Mouse (Mus musculus): Measurements from ENCODE around the gene Pnpla1.
"Not testable (repeated sequence)": the region's sequence is repeated elsewhere in the genome, so short reads cannot be mapped to it uniquely, and the experiment has no call there.

Pnpla1 gene

GRCm38 (mm10) chr17:28858205-28858604 lies at the start of gene Pnpla1:
Pnpla1 (plus strand) TSS chr17:28858411.
- no peak for DNase-seq

DNA sequence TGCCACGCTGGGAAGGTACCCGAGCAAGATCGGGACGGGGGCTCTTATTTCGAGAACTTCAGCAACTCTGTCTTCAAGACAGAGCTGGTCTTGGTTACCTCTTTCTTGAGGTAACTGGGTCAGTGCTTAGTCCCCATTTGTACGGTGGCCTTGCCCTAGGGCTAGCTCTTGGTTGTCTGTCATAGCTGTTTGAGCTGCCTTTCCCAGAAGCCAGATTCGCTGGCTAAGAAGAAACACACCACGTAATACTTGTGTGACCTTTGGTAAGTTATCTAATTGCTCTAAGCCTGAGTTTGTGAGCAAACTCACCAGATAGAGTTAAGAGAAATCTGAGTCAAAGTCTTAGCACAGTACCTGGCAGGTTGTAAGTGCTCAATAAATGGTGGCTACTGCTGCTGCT lies 49.5 kb upstream of the Pnpla1 start:
- no peak for DNase-seq

DNA sequence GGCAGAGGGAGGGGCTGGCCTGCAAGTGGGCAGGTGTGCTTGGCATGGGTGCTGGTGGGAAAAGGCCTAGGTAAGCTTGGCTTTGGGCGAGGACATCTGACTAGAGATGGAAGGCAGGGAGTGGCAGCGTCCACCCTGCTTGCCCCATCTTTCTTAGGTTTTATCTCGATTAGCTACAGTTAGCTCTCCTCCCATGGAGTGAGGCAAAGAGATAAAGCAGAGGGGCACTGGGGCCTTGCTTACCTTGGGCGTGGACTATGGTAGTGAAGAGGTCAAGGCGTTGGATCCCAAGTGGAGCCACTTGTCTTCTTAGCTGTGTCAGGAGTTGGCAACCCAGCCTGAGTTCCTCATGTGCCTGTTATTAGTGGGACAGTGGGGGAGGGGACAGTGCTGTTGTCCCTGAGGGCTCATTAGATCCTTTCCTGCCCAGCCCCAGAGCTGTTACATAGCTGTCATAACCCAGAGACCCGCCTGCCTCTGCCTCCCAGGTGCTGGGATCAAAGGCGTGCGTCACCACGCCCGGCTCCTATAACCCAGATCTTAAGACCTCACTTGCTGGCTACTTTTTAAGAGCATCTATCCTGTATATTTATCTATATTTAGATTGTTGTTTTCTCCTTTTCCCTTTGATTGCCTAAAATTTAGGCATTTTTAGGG lies 48.9 kb upstream of the Pnpla1 start:
- no peak for DNase-seq

GRCm38 (mm10) chr17:28812345-28812744 lies 45.9 kb upstream of the Pnpla1 start:
- DNase-seq: no peak

DNA sequence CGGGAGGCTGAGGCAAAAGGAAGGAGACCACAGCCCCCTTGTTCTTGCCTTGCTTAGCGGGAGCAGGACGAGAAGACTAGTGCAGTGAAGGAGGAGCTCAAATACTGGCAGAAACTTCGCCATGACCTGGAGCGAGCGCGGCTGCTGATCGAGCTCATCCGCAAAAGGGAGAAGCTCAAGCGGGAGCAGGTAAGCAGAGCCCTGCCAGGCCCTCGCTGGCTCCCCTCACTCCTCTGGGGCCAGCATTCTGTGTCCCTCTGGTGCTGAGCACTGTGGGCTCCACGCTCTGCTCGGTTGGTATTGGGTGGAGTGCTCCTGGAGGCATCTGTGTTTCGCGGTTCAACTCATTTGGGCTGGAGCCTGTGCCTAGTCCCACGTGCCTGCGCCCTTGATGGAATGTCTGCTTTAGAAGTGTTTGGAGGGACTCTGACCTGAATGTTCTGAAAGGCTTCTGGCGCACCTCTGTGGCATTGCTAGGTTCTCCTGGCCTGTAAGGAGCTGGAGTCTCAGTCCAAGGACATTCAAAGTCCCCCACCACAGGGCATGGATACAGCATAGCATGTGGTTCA lies 43.6 kb upstream of the Pnpla1 start:
- no peak for DNase-seq

DNA sequence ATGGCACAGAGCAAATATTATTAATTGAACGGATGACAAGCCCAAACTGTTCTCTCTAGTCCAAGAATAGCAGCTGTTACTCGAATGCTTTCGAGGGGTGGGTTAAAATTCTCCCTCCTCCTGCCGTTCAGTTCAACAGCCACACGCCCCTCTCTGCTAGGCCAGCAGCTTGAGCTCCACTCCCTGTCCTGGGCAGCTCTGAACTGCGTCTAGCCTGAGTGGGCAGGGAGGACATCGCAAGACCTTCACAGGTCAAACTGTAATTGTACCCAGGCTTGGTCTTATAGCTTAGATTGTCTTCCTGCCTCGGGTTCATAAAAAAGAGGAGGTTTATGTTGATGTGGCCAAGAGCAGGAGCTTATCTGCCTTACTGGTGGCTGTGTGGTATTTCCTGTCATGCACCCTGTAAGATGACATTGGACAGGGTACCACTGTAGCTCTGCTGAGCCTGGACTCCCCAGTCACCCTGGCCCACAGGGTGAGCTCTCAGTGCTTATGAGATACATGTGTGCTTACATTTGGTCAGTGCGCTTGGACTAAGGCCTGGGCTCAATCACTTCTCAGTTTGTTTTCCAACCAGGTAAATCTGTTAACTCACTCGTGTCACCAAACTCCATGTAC lies 42.7 kb upstream of the Pnpla1 start:
- DNase-seq: no peak

- not testable (repeated sequence) for DNase-seq
These were observed 41.9 kb upstream of the Pnpla1 start for GRCm38 (mm10) chr17:28816326-28816725.

DNA sequence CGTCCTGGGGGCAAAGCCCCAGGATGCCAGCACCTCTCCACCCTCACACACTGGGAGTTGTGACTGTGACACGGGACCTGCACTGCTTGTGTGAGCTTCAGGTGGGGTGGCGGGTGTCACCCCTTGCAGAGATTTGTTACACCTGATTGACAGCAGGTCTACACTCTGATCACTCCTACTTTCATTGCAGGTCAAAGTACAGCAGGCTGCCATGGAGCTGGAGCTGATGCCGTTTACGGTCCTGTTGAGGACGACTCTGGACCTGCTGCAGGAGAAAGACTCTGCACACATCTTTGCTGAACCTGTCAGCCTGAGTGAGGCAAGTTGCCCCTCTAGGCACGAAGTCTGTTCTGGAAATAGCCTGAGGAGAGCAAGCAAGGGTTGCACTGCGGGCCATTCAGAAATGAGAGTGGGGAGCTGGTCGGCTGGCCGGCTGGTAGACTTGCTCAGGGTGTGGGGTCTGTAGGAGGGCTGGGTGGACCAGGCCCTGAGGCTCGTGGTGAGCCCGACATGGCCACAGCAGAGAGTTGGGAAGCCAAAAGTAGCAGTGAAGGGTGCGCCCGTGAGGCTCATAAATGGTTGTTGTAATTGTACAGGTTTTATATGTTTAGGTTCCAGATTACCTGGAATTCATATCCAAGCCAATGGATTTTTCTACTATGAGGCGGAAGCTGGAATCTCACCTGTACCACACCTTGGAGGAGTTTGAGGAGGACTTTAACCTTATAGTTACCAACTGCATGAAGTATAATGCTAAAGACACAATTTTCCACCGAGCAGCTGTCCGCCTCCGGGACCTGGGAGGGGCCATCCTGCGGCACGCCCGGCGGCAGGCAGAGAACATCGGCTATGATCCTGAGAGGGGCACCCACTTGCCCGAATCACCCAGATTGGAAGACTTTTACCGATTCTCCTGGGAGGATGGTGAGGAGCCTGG lies 41.1 kb upstream of the Pnpla1 start:
- no peak for DNase-seq

- no peak for DNase-seq
These were observed 38.0 kb upstream of the Pnpla1 start for GRCm38 (mm10) chr17:28820189-28820588.

DNA sequence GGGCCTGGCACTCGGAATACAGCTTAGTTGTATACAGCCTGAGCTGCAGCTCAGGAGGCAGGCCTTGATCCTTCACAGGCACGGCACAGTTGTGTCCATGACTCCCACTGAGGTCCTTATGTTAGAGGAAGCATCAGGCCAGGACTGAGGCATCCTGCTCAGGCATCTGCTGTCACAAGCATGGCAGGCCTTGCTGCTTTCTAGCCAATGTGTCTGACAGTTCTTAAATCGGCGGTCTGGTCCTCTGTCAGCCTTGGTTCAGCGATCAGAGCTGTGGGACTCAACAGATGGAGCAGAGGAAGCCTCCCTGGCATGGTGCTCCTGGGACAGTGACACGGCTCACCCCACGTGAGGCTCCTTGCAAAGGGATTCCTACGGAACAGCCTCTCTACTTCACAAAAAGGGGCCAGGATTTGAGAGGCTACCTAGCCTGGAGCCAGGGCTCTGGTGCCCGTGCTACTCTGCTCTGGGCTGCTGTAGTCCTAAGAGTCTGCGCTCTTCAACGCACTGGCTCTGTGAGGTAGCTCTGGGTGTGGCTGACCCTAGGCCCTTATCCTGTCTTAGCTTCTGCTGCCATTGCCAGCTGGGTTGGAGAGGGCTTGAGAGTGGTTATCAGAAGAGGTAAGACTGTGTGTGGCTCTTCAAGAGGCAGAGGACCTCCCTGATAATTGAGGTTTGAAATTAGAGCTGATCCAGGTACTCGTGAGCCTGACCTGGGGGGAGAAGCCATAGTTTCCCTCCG lies 35.0 kb upstream of the Pnpla1 start:
- no peak for DNase-seq

DNA sequence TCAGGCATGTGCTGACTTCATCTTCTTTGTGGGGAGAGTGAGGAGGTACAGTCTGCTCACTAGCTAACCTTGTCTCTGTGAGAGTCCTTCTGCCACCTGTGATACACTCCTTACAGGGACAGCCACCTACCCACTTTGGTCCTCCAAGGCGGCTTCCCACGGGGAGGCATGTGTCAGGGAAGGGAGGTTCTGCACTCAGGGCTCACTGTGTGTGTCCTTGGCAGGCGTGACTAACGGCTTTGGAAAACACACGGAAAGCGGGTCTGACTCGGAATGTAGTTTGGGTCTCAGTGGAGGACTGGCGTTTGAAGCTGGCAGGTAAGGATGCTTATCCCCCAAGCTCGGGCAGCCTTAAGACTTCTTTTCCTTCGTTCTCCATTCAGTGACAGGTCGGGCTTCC lies 34.5 kb upstream of the Pnpla1 start:
- no peak for DNase-seq

- no peak for DNase-seq
These were observed 33.3 kb upstream of the Pnpla1 start for GRCm38 (mm10) chr17:28824896-28825295.

DNA sequence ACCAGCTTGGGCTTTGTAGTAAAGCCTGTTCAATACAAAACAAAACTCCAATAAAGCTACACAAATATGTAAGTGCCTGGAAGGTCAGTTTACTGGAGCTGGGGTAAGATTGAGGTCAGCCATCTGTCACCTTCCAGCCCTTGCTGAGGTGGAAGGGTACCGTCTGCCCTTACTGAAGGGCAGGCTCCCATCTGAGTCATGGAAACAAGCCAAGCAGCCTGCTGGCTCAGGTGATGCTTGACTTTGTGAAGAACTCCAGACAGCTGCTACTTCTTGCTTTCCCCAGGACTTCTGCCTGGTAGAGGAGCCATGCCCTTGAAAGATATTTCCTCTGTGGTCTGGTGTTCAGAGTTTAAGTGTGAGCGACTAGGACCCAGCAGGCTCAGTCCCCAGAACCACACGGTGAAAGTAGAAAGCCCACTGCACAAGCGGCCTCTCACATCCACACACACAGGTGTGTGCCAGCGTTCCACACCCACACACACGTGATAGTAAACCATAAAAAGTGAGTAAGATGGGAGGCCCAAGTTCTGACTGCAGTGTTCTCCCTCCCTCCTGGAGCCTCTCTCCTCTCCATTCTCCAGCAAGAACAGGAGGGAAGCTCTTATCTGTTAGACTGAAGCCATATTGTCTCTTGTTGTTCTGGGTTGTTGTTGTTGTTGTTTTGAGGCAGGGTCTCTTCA lies 32.7 kb upstream of the Pnpla1 start:
- DNase-seq: no peak

- no peak for DNase-seq
These were observed 30.5 kb upstream of the Pnpla1 start for GRCm38 (mm10) chr17:28827665-28828231.

DNA sequence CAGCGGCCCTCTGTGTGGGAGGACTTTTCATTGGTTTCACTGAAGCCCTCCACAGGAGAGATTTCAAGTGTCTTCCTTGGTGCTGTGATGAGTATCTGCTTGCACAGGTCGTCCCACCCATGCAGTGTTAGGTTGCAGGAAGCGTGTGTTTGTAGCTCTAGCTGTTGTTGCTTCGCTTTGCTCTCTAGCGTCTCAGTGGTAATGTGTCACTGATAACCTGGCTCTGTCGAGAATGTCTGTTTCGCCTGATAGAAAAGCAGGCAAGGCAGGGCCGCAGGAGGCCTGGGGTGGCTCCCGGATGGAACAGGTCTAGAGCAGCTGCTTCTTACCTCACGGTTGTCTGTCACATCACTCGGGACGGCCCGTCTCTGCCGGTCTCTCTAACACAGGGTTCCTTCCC lies 29.1 kb upstream of the Pnpla1 start:
- no peak for DNase-seq

DNA sequence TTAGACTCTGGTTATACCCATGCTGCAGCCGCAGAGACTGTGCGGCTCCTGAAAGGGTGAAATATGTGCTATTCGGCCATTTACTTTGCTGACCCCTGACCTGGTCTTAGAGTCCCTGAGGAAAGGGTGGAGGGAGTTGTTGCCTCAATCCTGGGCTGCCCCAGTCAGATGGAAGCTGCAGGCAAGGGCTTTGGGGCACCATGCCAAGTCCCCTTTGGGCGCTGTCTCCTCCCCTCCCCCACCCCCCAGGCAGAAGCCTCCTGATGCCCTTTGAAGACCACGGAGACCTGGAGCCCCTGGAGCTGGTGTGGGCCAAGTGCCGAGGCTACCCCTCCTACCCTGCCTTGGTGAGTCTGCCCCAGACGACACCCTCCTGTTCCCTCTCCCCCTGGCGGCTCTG lies 27.1 kb upstream of the Pnpla1 start:
- peak; percentile 12 for DNase-seq

DNA sequence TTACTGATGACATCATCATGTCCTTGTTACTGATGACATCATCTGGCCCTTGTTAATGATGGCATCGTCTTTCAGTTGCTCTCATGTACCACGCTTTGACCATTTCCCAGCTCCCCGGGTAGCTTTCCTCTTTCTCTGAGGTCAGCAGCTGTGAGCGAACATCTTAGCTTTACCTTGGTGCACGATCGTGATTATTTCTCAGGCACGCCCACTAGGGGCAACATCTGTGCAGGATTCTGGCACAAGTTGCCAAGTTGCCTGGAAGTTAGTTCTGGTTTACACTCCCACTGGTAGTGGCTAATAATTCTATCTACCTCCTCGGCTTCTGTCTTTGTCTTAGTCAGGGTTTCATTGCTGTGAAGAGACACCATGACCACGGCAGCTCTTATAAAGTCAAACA lies 26.2 kb upstream of the Pnpla1 start:
- DNase-seq: peak; percentile 13

DNA sequence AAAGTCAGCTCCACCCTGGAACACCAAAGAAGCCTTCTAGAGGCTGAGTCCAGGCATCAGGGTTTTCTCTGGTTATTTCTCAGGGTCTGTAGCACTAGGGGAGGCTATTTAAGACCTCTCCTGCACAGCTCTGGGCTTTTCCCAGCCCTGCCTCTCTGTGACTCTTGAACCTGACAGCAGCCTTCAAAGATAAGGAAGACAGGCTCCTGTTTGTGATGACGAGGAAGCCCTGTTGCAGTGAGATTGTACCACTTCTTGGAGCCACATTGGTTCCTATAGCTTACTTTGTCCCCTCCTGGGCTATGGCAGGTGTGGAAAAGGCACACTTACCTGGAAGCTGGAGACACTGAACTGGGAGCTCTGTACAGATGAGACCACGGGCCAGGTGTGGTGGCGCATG lies 25.3 kb upstream of the Pnpla1 start:
- no peak for DNase-seq

GRCm38 (mm10) chr17:28834676-28835075 lies 23.5 kb upstream of the Pnpla1 start:
- no peak for DNase-seq

DNA sequence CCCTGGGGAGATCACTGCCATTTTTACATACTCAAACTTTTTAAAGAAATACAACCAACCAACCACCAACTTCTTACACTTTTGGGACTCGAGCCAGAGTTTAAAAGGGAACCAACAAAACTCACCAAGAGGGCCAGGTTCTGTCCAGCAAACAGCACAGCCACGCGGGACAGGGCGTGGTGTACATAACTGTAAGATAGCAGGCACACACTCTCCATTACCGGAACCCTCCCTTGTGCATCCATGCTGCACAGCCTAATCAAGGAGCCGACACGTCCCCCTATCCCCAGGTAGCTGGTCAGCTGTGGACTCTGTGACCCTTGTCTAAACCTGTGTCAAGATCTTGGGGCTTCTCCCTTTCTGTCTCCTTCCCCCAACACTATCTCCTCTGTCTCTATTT lies 20.4 kb upstream of the Pnpla1 start:
- no peak for DNase-seq

DNA sequence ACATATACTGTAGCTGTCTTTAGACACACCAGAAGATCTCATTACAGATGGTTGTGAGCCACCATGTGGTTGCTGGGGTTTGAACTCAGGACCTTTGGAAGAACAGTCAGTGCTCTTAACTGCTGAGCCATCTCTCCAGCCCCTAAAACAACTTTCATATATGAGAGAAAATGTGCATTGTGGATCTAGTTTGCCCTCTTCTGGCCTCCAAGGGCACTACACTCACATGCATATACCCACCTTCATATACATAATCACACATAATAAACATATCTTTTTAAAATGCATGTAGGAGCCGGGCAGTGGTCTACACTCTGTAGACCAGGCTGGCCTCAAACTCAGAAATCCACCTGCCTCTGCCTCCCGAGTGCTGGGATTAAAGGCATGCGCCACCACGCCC lies 16.3 kb upstream of the Pnpla1 start:
- not testable (repeated sequence) for DNase-seq

GRCm38 (mm10) chr17:28843665-28844064 lies 14.5 kb upstream of the Pnpla1 start:
- no peak for DNase-seq
